Mouse (Mus musculus): Measurements from ENCODE around the gene S100a3. TPM values are rescaled to one million over a fixed set of nuclear protein-coding genes. Genes with fewer than 3 reads are reported as not detected.

S100a3 gene
- polyA plus RNA-seq, 1 experiment from 2014 or later = 0.39 TPM

GRCm38 (mm10) chr3:90629298-90629697 lies 68.9 kb downstream of the S100a3 start:
- no peak overlapping the region for H3K4me2 ChIP-seq (ENCODE audit: low read length)
- H3K27me3 ChIP-seq (replicated peaks; ENCODE audit: control insufficient read depth, insufficient read depth, low read length) = no peaks in the 10 kb centered on the region
- H3K4me3 ChIP-seq (ENCODE audit: low read depth, low read length) = no peak overlapping the region
- DNase-seq (ENCODE audit: low spot score) (no peak), ATAC-seq (replicated peaks; ENCODE audit: low FRiP score, low TSS enrichment, low read depth) (no peak)
- H3K9me3 ChIP-seq (ENCODE audit: control insufficient read depth, low read length) = no peaks in the 10 kb centered on the region
- H3K9ac ChIP-seq (ENCODE audit: low read length) = no peak overlapping the region
- H3K4me1 ChIP-seq (replicated peaks; ENCODE audit: control insufficient read depth, insufficient read depth, low read length) = no peaks in the 10 kb centered on the region
- no peaks in the 10 kb centered on the region for H3K36me3 ChIP-seq (ENCODE audit: control insufficient read depth, insufficient read depth, low read length)
- H3K27ac ChIP-seq (ENCODE audit: low read depth) = no peak overlapping the region
- WGBS = 88% methylated on average over 2 of the region's 2 CpGs

GRCm38 (mm10) chr3:90631984-90632383 lies 71.6 kb downstream of the S100a3 start:
- DNase-seq (ENCODE audit: low spot score) (no peak), ATAC-seq (replicated peaks; ENCODE audit: low FRiP score, low TSS enrichment, low read depth) (no peak)
- 73% methylated on average over 2 of the region's 2 CpGs for WGBS

GRCm38 (mm10) chr3:90638511-90639275 lies 78.3 kb downstream of the S100a3 start:
- DNase-seq (ENCODE audit: low spot score) (no peak), ATAC-seq (replicated peaks; ENCODE audit: low FRiP score, low TSS enrichment, low read depth) (no peak)
- no peaks in the 10 kb centered on the region for H3K9me3 ChIP-seq (ENCODE audit: control insufficient read depth, low read length)
- no peak overlapping the region for H3K27ac ChIP-seq (ENCODE audit: low read depth)
- 79% methylated on average over 1 of the region's 1 CpGs for WGBS
- H3K27me3 ChIP-seq (replicated peaks; ENCODE audit: control insufficient read depth, insufficient read depth, low read length) = no peaks in the 10 kb centered on the region
- no peak overlapping the region for H3K9ac ChIP-seq (ENCODE audit: low read length)
- H3K36me3 ChIP-seq (ENCODE audit: control insufficient read depth, insufficient read depth, low read length) = no peaks in the 10 kb centered on the region
- no peaks in the 10 kb centered on the region for H3K4me1 ChIP-seq (replicated peaks; ENCODE audit: control insufficient read depth, insufficient read depth, low read length)
- no peak overlapping the region for H3K4me2 ChIP-seq (ENCODE audit: low read length)
- no peak overlapping the region for H3K4me3 ChIP-seq (ENCODE audit: low read depth, low read length)

More at GRCm38 (mm10) chr3:90631984-90632383, 71.6 kb downstream of the S100a3 start:
- no peak overlapping the region for H3K4me2 ChIP-seq (ENCODE audit: low read length)
- H3K27me3 ChIP-seq (replicated peaks; ENCODE audit: control insufficient read depth, insufficient read depth, low read length) = no peaks in the 10 kb centered on the region
- no peak overlapping the region for H3K27ac ChIP-seq (ENCODE audit: low read depth)
- H3K4me1 ChIP-seq (replicated peaks; ENCODE audit: control insufficient read depth, insufficient read depth, low read length) = no peaks in the 10 kb centered on the region
- H3K9ac ChIP-seq (ENCODE audit: low read length) = no peak overlapping the region
- no peaks in the 10 kb centered on the region for H3K36me3 ChIP-seq (ENCODE audit: control insufficient read depth, insufficient read depth, low read length)
- no peaks in the 10 kb centered on the region for H3K9me3 ChIP-seq (ENCODE audit: control insufficient read depth, low read length)
- H3K4me3 ChIP-seq (ENCODE audit: low read depth, low read length) = no peak overlapping the region

GRCm38 (mm10) chr3:90639511-90640154 lies 79.3 kb downstream of the S100a3 start:
- H3K36me3 ChIP-seq (ENCODE audit: control insufficient read depth, insufficient read depth, low read length) = no peaks in the 10 kb centered on the region
- DNase-seq (ENCODE audit: low spot score) (peak; percentile 57), ATAC-seq (replicated peaks; ENCODE audit: low FRiP score, low TSS enrichment, low read depth) (0 out of 2 replicates have a peak, but pooled peaks have one; percentile 50)
- WGBS = 56% methylated on average over 7 of the region's 7 CpGs
- no peak overlapping the region for H3K27ac ChIP-seq (ENCODE audit: low read depth)
- no peaks in the 10 kb centered on the region for H3K4me1 ChIP-seq (replicated peaks; ENCODE audit: control insufficient read depth, insufficient read depth, low read length)
- H3K27me3 ChIP-seq (replicated peaks; ENCODE audit: control insufficient read depth, insufficient read depth, low read length) = no peaks in the 10 kb centered on the region
- H3K9me3 ChIP-seq (ENCODE audit: control insufficient read depth, low read length) = no peaks in the 10 kb centered on the region
- H3K9ac ChIP-seq (ENCODE audit: low read length) = no peak overlapping the region
- no peak overlapping the region for H3K4me2 ChIP-seq (ENCODE audit: low read length)
- H3K4me3 ChIP-seq (ENCODE audit: low read depth, low read length) = no peak overlapping the region

- no peaks in the 10 kb centered on the region for H3K4me1 ChIP-seq (replicated peaks; ENCODE audit: control insufficient read depth, insufficient read depth, low read length)
- no peaks in the 10 kb centered on the region for H3K9me3 ChIP-seq (ENCODE audit: control insufficient read depth, low read length)
- no peak overlapping the region for H3K27ac ChIP-seq (ENCODE audit: low read depth)
- no peaks in the 10 kb centered on the region for H3K36me3 ChIP-seq (ENCODE audit: control insufficient read depth, insufficient read depth, low read length)
- H3K27me3 ChIP-seq (replicated peaks; ENCODE audit: control insufficient read depth, insufficient read depth, low read length) = no peaks in the 10 kb centered on the region
- no peak for ATAC-seq (replicated peaks; ENCODE audit: low FRiP score, low TSS enrichment, low read depth)
- no peak overlapping the region for H3K4me3 ChIP-seq (ENCODE audit: low read depth, low read length)
- H3K4me2 ChIP-seq (ENCODE audit: low read length) = no peak overlapping the region
- WGBS = 78% methylated on average over 7 of the region's 7 CpGs
- no peak for DNase-seq (ENCODE audit: low spot score)
- H3K9ac ChIP-seq (ENCODE audit: low read length) = no peak overlapping the region
Observed at GRCm38 (mm10) chr3:90640981-90641380, 80.6 kb downstream of the S100a3 start.

GRCm38 (mm10) chr3:90644220-90644619 lies 83.8 kb downstream of the S100a3 start:
- Histone ChIP-seq H3K9me3 (ENCODE audit: control insufficient read depth, low read length) (no peaks in the 10 kb centered on the region), H3K4me2 (ENCODE audit: low read length) (no peak overlapping the region), H3K9ac (ENCODE audit: low read length) (no peak overlapping the region), H3K27me3 (replicated peaks; ENCODE audit: control insufficient read depth, insufficient read depth, low read length) (no peaks in the 10 kb centered on the region), H3K4me3 (ENCODE audit: low read depth, low read length) (no peak overlapping the region), H3K36me3 (ENCODE audit: control insufficient read depth, insufficient read depth, low read length) (no peaks in the 10 kb centered on the region), H3K27ac (ENCODE audit: low read depth) (no peak overlapping the region), H3K4me1 (replicated peaks; ENCODE audit: control insufficient read depth, insufficient read depth, low read length) (no peaks in the 10 kb centered on the region)
- DNase-seq (ENCODE audit: low spot score) = peak; percentile 55
- 51% methylated on average over 3 of the region's 3 CpGs for WGBS
- no peak for ATAC-seq (replicated peaks; ENCODE audit: low FRiP score, low TSS enrichment, low read depth)

GRCm38 (mm10) chr3:90647291-90647690 lies 86.9 kb downstream of the S100a3 start:
- no peak for ATAC-seq (replicated peaks; ENCODE audit: low FRiP score, low TSS enrichment, low read depth)
- Histone ChIP-seq H3K4me2 (ENCODE audit: low read length) (no peak overlapping the region), H3K27ac (ENCODE audit: low read depth) (no peak overlapping the region), H3K36me3 (ENCODE audit: control insufficient read depth, insufficient read depth, low read length) (no peaks in the 10 kb centered on the region), H3K27me3 (replicated peaks; ENCODE audit: control insufficient read depth, insufficient read depth, low read length) (no peaks in the 10 kb centered on the region), H3K4me3 (ENCODE audit: low read depth, low read length) (no peak overlapping the region), H3K9ac (ENCODE audit: low read length) (no peak overlapping the region), H3K4me1 (replicated peaks; ENCODE audit: control insufficient read depth, insufficient read depth, low read length) (no peaks in the 10 kb centered on the region), H3K9me3 (ENCODE audit: control insufficient read depth, low read length) (no peaks in the 10 kb centered on the region)
- WGBS = 75% methylated on average over 1 of the region's 1 CpGs
- DNase-seq (ENCODE audit: low spot score) = peak; percentile 7

GRCm38 (mm10) chr3:90648981-90649380 lies 88.6 kb downstream of the S100a3 start:
- Histone ChIP-seq H3K27me3 (replicated peaks; ENCODE audit: control insufficient read depth, insufficient read depth, low read length) (no peaks in the 10 kb centered on the region), H3K27ac (ENCODE audit: low read depth) (no peak overlapping the region), H3K4me2 (ENCODE audit: low read length) (no peak overlapping the region), H3K4me1 (replicated peaks; ENCODE audit: control insufficient read depth, insufficient read depth, low read length) (no peaks in the 10 kb centered on the region), H3K9ac (ENCODE audit: low read length) (no peak overlapping the region), H3K4me3 (ENCODE audit: low read depth, low read length) (no peak overlapping the region), H3K36me3 (ENCODE audit: control insufficient read depth, insufficient read depth, low read length) (no peaks in the 10 kb centered on the region), H3K9me3 (ENCODE audit: control insufficient read depth, low read length) (no peaks in the 10 kb centered on the region)
- no peak for ATAC-seq (replicated peaks; ENCODE audit: low FRiP score, low TSS enrichment, low read depth)
- peak; percentile 35 for DNase-seq (ENCODE audit: low spot score)

GRCm38 (mm10) chr3:90649832-90650231 lies 89.5 kb downstream of the S100a3 start:
- no peak overlapping the region for H3K4me3 ChIP-seq (ENCODE audit: low read depth, low read length)
- no peak for DNase-seq (ENCODE audit: low spot score)
- H3K27ac ChIP-seq (ENCODE audit: low read depth) = no peak overlapping the region
- H3K9ac ChIP-seq (ENCODE audit: low read length) = no peak overlapping the region
- H3K9me3 ChIP-seq (ENCODE audit: control insufficient read depth, low read length) = no peaks in the 10 kb centered on the region
- WGBS = 91% methylated on average over 2 of the region's 2 CpGs
- no peaks in the 10 kb centered on the region for H3K36me3 ChIP-seq (ENCODE audit: control insufficient read depth, insufficient read depth, low read length)
- no peak for ATAC-seq (replicated peaks; ENCODE audit: low FRiP score, low TSS enrichment, low read depth)
- 0 out of 2 replicates have a peak, but pooled peaks cover 2% of the 10 kb centered on the region for H3K27me3 ChIP-seq (replicated peaks; ENCODE audit: control insufficient read depth, insufficient read depth, low read length)
- no peak overlapping the region for H3K4me2 ChIP-seq (ENCODE audit: low read length)
- H3K4me1 ChIP-seq (replicated peaks; ENCODE audit: control insufficient read depth, insufficient read depth, low read length) = no peaks in the 10 kb centered on the region
